Mouse (Mus musculus) CD8-positive naive resting alpha-beta T cell, adult 57 days (primary cell): ENCODE results near the gene Ska3. TPM values are rescaled to one million over a fixed set of nuclear protein-coding genes. Genes with fewer than 3 reads are reported as not detected.

ENCODE experiments used
- total RNA-seq: library from RNA; stranded (reverse); gene quantifications from one replicate; pipeline ENCODE4 v1.2.4, GENCODE M21; 2023

Ska3 gene
- total RNA-seq: 1.1 TPM

GRCm38 (mm10) chr14:57825788-57826751 lies at the start of gene Ska3, which contains the start of gene Mrpl57:
Ska3 (minus strand) TSS chr14:57826185.
Mrpl57 (plus strand) TSS chr14:57826234.

GRCm38 (mm10) chr14:57797991-57798931 lies 27.7 kb downstream of the Ska3 start, which contains the start of gene Sap18:
Sap18 (plus strand) TSS chr14:57798180.

GRCm38 (mm10) chr14:57758237-57758636 lies 67.7 kb downstream of the Ska3 start, which contains the start of gene Lats2:
Lats2 (minus strand) TSS chr14:57758388.

Other genes starting within 250 kb of the Ska3 start
- 38.6 TPM for gene Xpo4, start 160.8 kb downstream of the Ska3 start, total RNA-seq
- gene Gm49361, start 80.1 kb downstream of the Ska3 start, total RNA-seq: not detected
- 47.0 TPM for gene Lats2, start 67.8 kb downstream of the Ska3 start, total RNA-seq
- gene Sap18, start 28.0 kb downstream of the Ska3 start, total RNA-seq: 42.5 TPM
- gene Mrpl57, start within 50 bp of the Ska3 start, total RNA-seq: 52.9 TPM
- 80.9 TPM for gene Zdhhc20, start 64.1 kb upstream of the Ska3 start, total RNA-seq
- gene Micu2, start 173.1 kb upstream of the Ska3 start, total RNA-seq: 42.0 TPM
- gene Fgf9, start 244.4 kb upstream of the Ska3 start, total RNA-seq: not detected